Mouse (Mus musculus): ENCODE data around the gene Pex1. TPM values are rescaled to one million over a fixed set of nuclear protein-coding genes. Genes with fewer than 3 reads are reported as not detected.

Gene Pex1
- polyA plus RNA-seq, 1 experiment, result not detected

GRCm38 (mm10) chr5:3632285-3632684, 36.4 kb downstream of the Pex1 start:
- 89% methylated on average over 5 of the region's 5 CpGs for WGBS
- TF ChIP-seq POLR2A (IDR thresholded peaks at IDR 0.05; ENCODE audit: insufficient read depth, low read depth, low read length), result no peak
- no peak for TF ChIP-seq CTCF (IDR thresholded peaks at IDR 0.05; ENCODE audit: insufficient read depth, low read depth, low read length)
- H3K4me3 ChIP-seq (ENCODE audit: insufficient read depth, low read depth, low read length), result no peak overlapping the region
- H3K27ac ChIP-seq (ENCODE audit: insufficient read depth, low read depth, low read length), result no peak overlapping the region
- no peaks in the 10 kb centered on the region for H3K4me1 ChIP-seq (ENCODE audit: control insufficient read depth, insufficient read depth, low read length)

DNA sequence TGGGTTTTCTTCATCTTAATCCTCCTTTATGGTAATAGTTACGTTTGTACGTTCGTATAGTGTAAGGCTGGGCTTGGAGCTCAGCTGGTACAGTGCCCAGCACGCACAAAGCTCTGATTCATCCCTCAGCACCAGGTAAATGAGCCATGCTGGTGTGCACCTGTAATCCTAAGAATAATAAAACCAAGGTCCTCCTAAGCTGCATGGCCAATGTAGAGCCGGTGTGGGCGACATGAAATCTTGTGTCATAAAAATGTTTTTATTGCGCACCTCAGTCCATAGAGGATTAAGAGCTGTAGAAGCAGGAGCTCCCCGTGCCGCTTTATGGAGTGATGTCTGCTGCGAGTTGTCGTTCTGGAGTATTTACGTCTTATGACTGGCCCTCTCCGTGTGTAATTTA, 37.4 kb downstream of the Pex1 start:
- no peak overlapping the region for H3K27ac ChIP-seq (ENCODE audit: insufficient read depth, low read depth, low read length)
- H3K4me1 ChIP-seq (ENCODE audit: control insufficient read depth, insufficient read depth, low read length), result no peaks in the 10 kb centered on the region
- 94% methylated on average over 13 of the region's 13 CpGs for WGBS
- H3K4me3 ChIP-seq (ENCODE audit: insufficient read depth, low read depth, low read length), result no peak overlapping the region
- TF ChIP-seq POLR2A (IDR thresholded peaks at IDR 0.05; ENCODE audit: insufficient read depth, low read depth, low read length) (no peak), CTCF (IDR thresholded peaks at IDR 0.05; ENCODE audit: insufficient read depth, low read depth, low read length) (no peak)

- H3K27ac ChIP-seq (ENCODE audit: insufficient read depth, low read depth, low read length), result no peak overlapping the region
- no peak overlapping the region for H3K4me3 ChIP-seq (ENCODE audit: insufficient read depth, low read depth, low read length)
- no peaks in the 10 kb centered on the region for H3K4me1 ChIP-seq (ENCODE audit: control insufficient read depth, insufficient read depth, low read length)
- WGBS, result 75% methylated on average over 4 of the region's 4 CpGs
- TF ChIP-seq CTCF (IDR thresholded peaks at IDR 0.05; ENCODE audit: insufficient read depth, low read depth, low read length), result no peak
- no peak for TF ChIP-seq POLR2A (IDR thresholded peaks at IDR 0.05; ENCODE audit: insufficient read depth, low read depth, low read length)
Measured at GRCm38 (mm10) chr5:3633951-3634350, 38.1 kb downstream of the Pex1 start.

DNA sequence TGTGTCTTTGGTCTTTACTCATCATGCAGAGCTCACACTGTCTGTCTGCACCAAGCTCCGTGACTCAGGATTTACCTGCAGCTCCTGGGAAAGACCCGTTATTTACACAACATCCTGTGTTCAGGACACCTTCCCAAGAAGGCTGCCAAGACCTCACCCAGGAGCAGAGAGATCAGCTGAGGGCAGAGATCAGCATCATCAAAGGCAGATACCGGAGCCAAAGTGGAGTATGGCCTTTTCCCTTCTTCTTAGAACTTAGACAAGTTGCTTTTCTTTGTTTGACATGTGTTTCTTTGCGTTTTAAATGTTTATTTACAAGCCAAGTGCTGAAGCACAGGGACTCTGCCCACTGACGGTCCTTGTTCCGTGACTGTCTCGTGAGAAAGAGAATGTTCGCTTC, 39.4 kb downstream of the Pex1 start:
- Histone ChIP-seq H3K4me1 (ENCODE audit: control insufficient read depth, insufficient read depth, low read length) (no peaks in the 10 kb centered on the region), H3K4me3 (ENCODE audit: insufficient read depth, low read depth, low read length) (no peak overlapping the region), H3K27ac (ENCODE audit: insufficient read depth, low read depth, low read length) (no peak overlapping the region)
- TF ChIP-seq CTCF (IDR thresholded peaks at IDR 0.05; ENCODE audit: insufficient read depth, low read depth, low read length) (no peak), POLR2A (IDR thresholded peaks at IDR 0.05; ENCODE audit: insufficient read depth, low read depth, low read length) (no peak)
- 80% methylated on average over 8 of the region's 8 CpGs for WGBS

DNA sequence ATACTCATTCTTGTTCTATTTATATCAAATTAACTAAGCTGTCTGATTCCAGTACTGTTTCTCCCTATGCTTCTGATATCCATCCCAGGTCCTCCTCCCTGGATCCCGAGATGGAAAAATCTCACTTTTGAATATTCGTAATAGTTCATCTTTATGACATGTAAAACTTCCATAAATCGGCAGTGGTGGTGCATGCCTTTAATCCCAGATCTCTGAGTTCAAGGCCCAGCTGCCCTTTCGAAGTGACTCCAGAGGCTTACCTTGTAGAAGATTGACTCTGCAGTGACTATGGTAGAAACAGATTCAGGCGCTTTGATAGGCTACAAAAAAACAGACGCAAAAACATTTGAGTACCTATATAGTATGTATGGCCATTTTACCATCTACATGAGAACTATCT, 48.8 kb downstream of the Pex1 start:
- H3K27ac ChIP-seq (ENCODE audit: insufficient read depth, low read depth, low read length), result no peak overlapping the region
- WGBS, result 93% methylated on average over 6 of the region's 6 CpGs
- TF ChIP-seq POLR2A (IDR thresholded peaks at IDR 0.05; ENCODE audit: insufficient read depth, low read depth, low read length), result no peak
- TF ChIP-seq CTCF (IDR thresholded peaks at IDR 0.05; ENCODE audit: insufficient read depth, low read depth, low read length), result no peak

GRCm38 (mm10) chr5:3645326-3645725, 49.5 kb downstream of the Pex1 start:
- TF ChIP-seq POLR2A (IDR thresholded peaks at IDR 0.05; ENCODE audit: insufficient read depth, low read depth, low read length), result no peak
- no peak for TF ChIP-seq CTCF (IDR thresholded peaks at IDR 0.05; ENCODE audit: insufficient read depth, low read depth, low read length)
- Histone ChIP-seq H3K27ac (ENCODE audit: insufficient read depth, low read depth, low read length) (no peak overlapping the region), H3K4me3 (ENCODE audit: insufficient read depth, low read depth, low read length) (no peak overlapping the region), H3K4me1 (ENCODE audit: control insufficient read depth, insufficient read depth, low read length) (peaks cover 2% of the 10 kb centered on the region; the same call in 1 of the 2 replicates)
- 73% methylated on average over 6 of the region's 6 CpGs for WGBS

More for the DNA sequence above, 48.8 kb downstream of the Pex1 start:
- Histone ChIP-seq H3K4me3 (ENCODE audit: insufficient read depth, low read depth, low read length) (no peak overlapping the region), H3K4me1 (ENCODE audit: control insufficient read depth, insufficient read depth, low read length) (peaks cover 2% of the 10 kb centered on the region; the same call in 1 of the 2 replicates)

DNA sequence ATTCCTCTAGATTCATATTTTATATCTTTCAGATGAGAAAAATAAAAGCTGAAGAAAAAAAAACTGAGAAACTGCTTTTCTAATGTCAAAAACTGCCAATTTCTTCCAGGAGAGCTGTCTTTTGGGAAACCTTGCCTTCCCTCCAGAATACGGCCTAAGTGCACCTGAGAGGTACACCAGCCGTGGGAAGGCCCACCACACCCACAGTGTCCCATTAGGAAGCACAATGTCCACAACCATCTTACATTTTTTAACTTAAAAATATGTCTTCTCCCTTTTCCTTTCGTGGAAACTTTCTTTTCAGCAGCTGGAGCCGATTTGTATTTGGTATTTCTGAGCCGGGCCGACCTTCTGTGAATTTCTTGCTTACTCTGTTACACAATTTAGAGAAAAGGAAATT, 50.7 kb downstream of the Pex1 start:
- no peak overlapping the region for H3K27ac ChIP-seq (ENCODE audit: insufficient read depth, low read depth, low read length)
- no peak overlapping the region for H3K4me3 ChIP-seq (ENCODE audit: insufficient read depth, low read depth, low read length)
- TF ChIP-seq POLR2A (IDR thresholded peaks at IDR 0.05; ENCODE audit: insufficient read depth, low read depth, low read length) (no peak), CTCF (IDR thresholded peaks at IDR 0.05; ENCODE audit: insufficient read depth, low read depth, low read length) (no peak)
- peaks cover 2% of the 10 kb centered on the region; the same call in 1 of the 2 replicates for H3K4me1 ChIP-seq (ENCODE audit: control insufficient read depth, insufficient read depth, low read length)
- 17% methylated on average over 6 of the region's 6 CpGs for WGBS

DNA sequence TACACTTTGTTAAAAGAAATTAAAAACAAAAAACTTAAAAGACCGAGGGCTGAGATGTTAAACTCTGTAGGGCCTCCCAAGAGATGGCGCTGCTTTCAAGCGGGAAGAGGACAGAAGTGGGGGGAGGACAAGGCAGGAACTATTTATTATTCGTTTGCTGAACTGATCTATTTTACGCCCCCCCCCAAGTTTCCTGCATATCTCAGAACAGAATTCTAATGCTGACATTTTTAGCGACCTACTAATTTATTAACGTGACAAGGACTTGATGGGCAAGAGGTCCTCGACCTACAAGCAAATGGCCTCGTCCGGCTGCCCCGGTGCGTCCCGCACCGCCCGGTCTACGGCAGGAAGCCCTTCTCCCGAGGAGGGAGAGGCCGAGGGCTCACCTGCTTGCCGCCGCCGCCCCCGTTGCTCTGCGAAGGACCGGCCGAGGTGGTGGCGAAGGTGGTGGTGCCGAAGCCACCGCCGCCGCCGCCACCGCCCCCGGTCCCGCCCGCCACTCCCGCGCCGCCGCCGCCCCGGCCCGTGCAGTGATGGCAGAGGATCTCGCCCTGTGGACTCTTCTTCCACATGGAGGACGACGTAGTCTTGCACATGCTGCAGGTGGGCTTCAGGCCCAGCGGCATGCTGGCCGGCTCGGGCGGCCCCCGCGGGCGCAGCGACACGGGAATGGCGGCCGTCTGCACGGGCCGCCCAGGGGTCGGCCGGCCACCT, 51.3 kb downstream of the Pex1 start:
- WGBS, result under 1% methylated on average over 54 of the region's 60 CpGs
- peaks cover 2% of the 10 kb centered on the region; the same call in 1 of the 2 replicates for H3K4me1 ChIP-seq (ENCODE audit: control insufficient read depth, insufficient read depth, low read length)
- H3K4me3 ChIP-seq (ENCODE audit: insufficient read depth, low read depth, low read length), result peak overlapping the region; percentile 100
- TF ChIP-seq POLR2A (IDR thresholded peaks at IDR 0.05; ENCODE audit: insufficient read depth, low read depth, low read length) (no peak), CTCF (IDR thresholded peaks at IDR 0.05; ENCODE audit: insufficient read depth, low read depth, low read length) (peak; percentile 36)
- peak overlapping the region; percentile 67; the same call in 1 of the 2 replicates for H3K27ac ChIP-seq (ENCODE audit: insufficient read depth, low read depth, low read length)

- Histone ChIP-seq H3K27ac (ENCODE audit: insufficient read depth, low read depth, low read length) (peak overlapping the region; percentile 67; the same call in 1 of the 2 replicates), H3K4me3 (ENCODE audit: insufficient read depth, low read depth, low read length) (peak overlapping the region; percentile 100), H3K4me1 (ENCODE audit: control insufficient read depth, insufficient read depth, low read length) (peaks cover 2% of the 10 kb centered on the region; the same call in 1 of the 2 replicates)
- WGBS, result 0% methylated on average over 44 of the region's 46 CpGs
- peak; percentile 68 for TF ChIP-seq POLR2A (IDR thresholded peaks at IDR 0.05; ENCODE audit: insufficient read depth, low read depth, low read length)
- TF ChIP-seq CTCF (IDR thresholded peaks at IDR 0.05; ENCODE audit: insufficient read depth, low read depth, low read length), result no peak
Measured at GRCm38 (mm10) chr5:3647708-3648121, 51.8 kb downstream of the Pex1 start.
